Comparison of ENCODE assay signal across 23 mouse cellular contexts in the genomic region with DNA sequence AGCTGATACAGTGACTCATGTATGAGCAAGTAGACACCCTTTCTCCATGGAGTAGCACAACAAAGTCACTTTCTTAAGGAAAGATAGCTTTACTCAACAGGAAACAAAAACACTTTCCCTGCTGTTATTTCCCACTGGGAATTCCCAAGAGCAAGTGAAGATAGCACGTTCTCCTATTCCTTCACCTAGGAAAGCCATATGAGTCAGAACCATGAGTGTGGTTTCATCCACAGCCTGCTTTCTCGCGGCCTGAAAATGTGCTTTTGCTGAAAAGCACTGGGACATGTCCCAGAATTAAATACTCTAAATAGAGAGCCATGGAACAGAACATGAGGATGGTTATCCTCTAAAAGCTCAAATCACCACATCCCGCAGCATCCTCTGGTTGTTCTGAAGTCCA.
DNase-seq lines count a peak whose midpoint lies in the region; ATAC-seq and TF ChIP-seq lines count a peak whose summit lies in the region.
"Had no signal": no experiment of that assay in that cellular context is flagged by ENCODE, and none has a peak within 500 bp of the region (broad histone marks: within the 10 kb centered on the region; RNA-seq: fewer than 3 reads in every experiment).

No protein-coding gene starts in this region.

- H3K79me2 ChIP-seq in myocyte (ENCODE audit: control insufficient read depth, insufficient read depth): no peaks in the 10 kb centered on the region

- DNase-seq in left cerebral cortex, adult 18-20 months (ENCODE audit: low spot score in 2 of 2): peak; percentile 15 to 24
- DNase-seq in left cerebral cortex, postnatal 4 days: no peak
- DNase-seq in right cerebral cortex, postnatal 36 days (ENCODE audit: low spot score in 2 of 2): peak; percentile 12 to 36
- DNase-seq in right cerebral cortex, postnatal 4 days: no peak
- peak; percentile 73 for DNase-seq in brain, adult 2 months (ENCODE audit: low read depth, low spot score)
- DNase-seq in liver, embryonic 11.5 days (ENCODE audit: low spot score): no peak
- DNase-seq: adrenal gland, postnatal 14 days; B cell, adult 2 months; cerebellum, adult 18-20 months; cerebellum, adult 9-11 months; cerebellum, postnatal 36 days; gastrocnemius, postnatal 10 days; heart, postnatal 10 days had no signal

- 89% methylated on average over 4 of the region's 4 CpGs for WGBS in forebrain, embryonic 12.5 days
- WGBS in liver, embryonic 11.5 days: 87% methylated on average over 4 of the region's 4 CpGs

- no peak overlapping the region for H3K4me3 ChIP-seq in myocyte
- H3K4me3 ChIP-seq in forebrain, embryonic 12.5 days (replicated peaks): no peak overlapping the region
- H3K4me3 ChIP-seq in liver, embryonic 11.5 days (ENCODE audit: low read depth, low read length): no peak overlapping the region
- H3K4me3 ChIP-seq: embryonic facial prominence, embryonic 10.5 days; erythroblast, embryonic 14.5 days; heart, embryonic 10.5 days; hindbrain, embryonic 13.5 days had no signal

- H3ac ChIP-seq in myocyte (ENCODE audit: control insufficient read depth, insufficient read length): no peak overlapping the region

- H3K4me2 ChIP-seq in myocyte (ENCODE audit: low read depth): peak overlapping the region; percentile 27
- no peak overlapping the region for H3K4me2 ChIP-seq in forebrain, embryonic 12.5 days
- H3K4me2 ChIP-seq in liver, embryonic 11.5 days: no peak overlapping the region
- H3K4me2 ChIP-seq: hindbrain, embryonic 13.5 days had no signal

- H3K9me3 ChIP-seq in forebrain, embryonic 12.5 days: no peaks in the 10 kb centered on the region
- H3K9me3 ChIP-seq in liver, embryonic 11.5 days (ENCODE audit: control insufficient read depth, low read length): no peaks in the 10 kb centered on the region
- H3K9me3 ChIP-seq: embryonic facial prominence, embryonic 10.5 days; heart, embryonic 10.5 days; hindbrain, embryonic 13.5 days had no signal

- intact Hi-C loops in left cerebral cortex, postnatal 4 days (cut with DNase I): no loop called here

- no peak overlapping the region for H3K9ac ChIP-seq in forebrain, embryonic 12.5 days
- H3K9ac ChIP-seq in liver, embryonic 11.5 days (ENCODE audit: low read depth, low read length): no peak overlapping the region
- H3K9ac ChIP-seq: hindbrain, embryonic 13.5 days had no signal

- H3K4me1 ChIP-seq in forebrain, embryonic 12.5 days: no peaks in the 10 kb centered on the region
- H3K4me1 ChIP-seq in liver, embryonic 11.5 days (replicated peaks; ENCODE audit: control insufficient read depth, insufficient read depth, low read length): no peaks in the 10 kb centered on the region
- H3K4me1 ChIP-seq: embryonic facial prominence, embryonic 10.5 days; hindbrain, embryonic 13.5 days had no signal

- TF ChIP-seq POLR2A in myocyte (IDR thresholded peaks at IDR 0.05; ENCODE audit: insufficient read length, low read depth): no peak

- no peaks in the 10 kb centered on the region for H3K27me3 ChIP-seq in myocyte (ENCODE audit: control insufficient read depth, insufficient read depth, insufficient read length)
- no peaks in the 10 kb centered on the region for H3K27me3 ChIP-seq in forebrain, embryonic 12.5 days
- no peaks in the 10 kb centered on the region for H3K27me3 ChIP-seq in liver, embryonic 11.5 days (replicated peaks; ENCODE audit: control insufficient read depth, insufficient read depth, low read length)
- H3K27me3 ChIP-seq: hindbrain, embryonic 13.5 days; Patski had no signal

- no peak overlapping the region for H3K27ac ChIP-seq in forebrain, embryonic 12.5 days
- no peak overlapping the region for H3K27ac ChIP-seq in liver, embryonic 11.5 days (ENCODE audit: low read depth, low read length)
- H3K27ac ChIP-seq: embryonic facial prominence, embryonic 10.5 days; heart, embryonic 10.5 days; hindbrain, embryonic 13.5 days; hindbrain, postnatal 0 days had no signal

- H3K36me3 ChIP-seq in myocyte (ENCODE audit: control insufficient read depth, insufficient read depth): no peaks in the 10 kb centered on the region
- H3K36me3 ChIP-seq in forebrain, embryonic 12.5 days (replicated peaks): no peaks in the 10 kb centered on the region
- H3K36me3 ChIP-seq in liver, embryonic 11.5 days (ENCODE audit: control insufficient read depth, insufficient read depth, low read length): no peaks in the 10 kb centered on the region
- H3K36me3 ChIP-seq: embryonic facial prominence, embryonic 10.5 days; heart, embryonic 10.5 days; hindbrain, embryonic 13.5 days had no signal

- ATAC-seq in forebrain, embryonic 12.5 days (ENCODE audit: low FRiP score): no peak
- ATAC-seq in liver, embryonic 11.5 days (replicated peaks; ENCODE audit: low FRiP score): no peak
- ATAC-seq: activated CD4-positive, CD25-positive, alpha-beta regulatory T cell, adult 4 months; forebrain, embryonic 16.5 days; hindbrain, postnatal 0 days; Patski had no signal

TF ChIP-seq in myocyte, 11 proteins besides CTCF, POLR2A, EP300 and RAD21:
- TF ChIP-seq E2F4 (IDR thresholded peaks at IDR 0.05; ENCODE audit: insufficient read depth): no peak
- TF ChIP-seq REST (IDR thresholded peaks at IDR 0.05; ENCODE audit: insufficient read depth, insufficient read length): no peak
- no peak for TF ChIP-seq CEBPB (IDR thresholded peaks at IDR 0.05; ENCODE audit: insufficient read depth, poor library complexity, severe bottlenecking)
- TF ChIP-seq TCF3 (IDR thresholded peaks at IDR 0.05; ENCODE audit: insufficient read length, low read depth): no peak
- no peak for TF ChIP-seq MYOG (IDR thresholded peaks at IDR 0.05; ENCODE audit: control insufficient read depth in 1 of 3, insufficient read depth in 1 of 3, insufficient read length in 2 of 3, low read depth in 2 of 3)
- no peak for TF ChIP-seq SRF (IDR thresholded peaks at IDR 0.05; ENCODE audit: control insufficient read depth, insufficient read length, low read depth)
- no peak for TF ChIP-seq USF1 (IDR thresholded peaks at IDR 0.05; ENCODE audit: low read depth)
- no peak for TF ChIP-seq MYOD1 (IDR thresholded peaks at IDR 0.05; ENCODE audit: control insufficient read depth in 1 of 3, insufficient read length in 2 of 3, low read depth in 2 of 3)
- TF ChIP-seq TCF12 (IDR thresholded peaks at IDR 0.05; ENCODE audit: insufficient read depth, poor library complexity, severe bottlenecking): no peak

Comparison
In these comparisons a context has a peak if more than half of its experiments do, and no peak if none do; other contexts are left out.
1. DNase-seq: peak in left cerebral cortex, adult 18-20 months (2 of 2), right cerebral cortex, postnatal 36 days (2 of 2) and brain, adult 2 months (single experiment); none in left cerebral cortex, postnatal 4 days (single experiment), right cerebral cortex, postnatal 4 days (single experiment) and liver, embryonic 11.5 days (single experiment).